Comparison of ENCODE assay signal across 8 mouse cellular contexts in genomic region chr7:73559853-73560190, GRCm38 (mm10). TPM values are rescaled to one million over a fixed set of nuclear protein-coding genes. Genes with fewer than 3 reads are reported as not detected.
DNase-seq lines count a peak whose midpoint lies in the region; ATAC-seq and TF ChIP-seq lines count a peak whose summit lies in the region.

No protein-coding gene starts in this region.

- TF ChIP-seq CTCF in left cerebral cortex, adult 2 months (IDR thresholded peaks at IDR 0.05), result no peak

- H3K4me2 ChIP-seq in embryonic facial prominence, embryonic 15.5 days (replicated peaks), result peak overlapping the region; percentile 54
- H3K4me2 ChIP-seq in neural tube, embryonic 14.5 days (ENCODE audit: low read depth, low read length), result peak overlapping the region; percentile 52

- no peak for DNase-seq in left cerebral cortex, adult 2 months (ENCODE audit: extremely low spot score in 1 of 2, low spot score in 2 of 2)
- DNase-seq in left cerebral cortex, adult 18-20 months (ENCODE audit: low spot score in 2 of 2), result no peak
- peak; percentile 29 for DNase-seq in limb, embryonic 10.5 days (ENCODE audit: low spot score)
- DNase-seq in cerebellum, adult 8-10 months, result no peak
- no peak for DNase-seq in frontal cortex, postnatal 36 days (ENCODE audit: low spot score in 2 of 2)

- H3K27me3 ChIP-seq in embryonic facial prominence, embryonic 15.5 days, result no peaks in the 10 kb centered on the region
- H3K27me3 ChIP-seq in limb, embryonic 10.5 days (ENCODE audit: low read depth, poor library complexity, severe bottlenecking), result no peaks in the 10 kb centered on the region
- H3K27me3 ChIP-seq in neural tube, embryonic 14.5 days (ENCODE audit: control insufficient read depth, insufficient read depth, low read length), result no peaks in the 10 kb centered on the region

- WGBS in embryonic facial prominence, embryonic 15.5 days, result 74% methylated on average over 6 of the region's 6 CpGs
- WGBS in limb, embryonic 10.5 days, result 88% methylated on average over 6 of the region's 6 CpGs
- WGBS in neural tube, embryonic 14.5 days, result 94% methylated on average over 6 of the region's 6 CpGs

- no peak for ATAC-seq in embryonic facial prominence, embryonic 15.5 days (ENCODE audit: insufficient number of reproducible peaks, low FRiP score, low TSS enrichment, low read depth)
- ATAC-seq in neural tube, embryonic 14.5 days (ENCODE audit: low read depth), result no peak
- no peak for ATAC-seq in monocyte, adult 5-6 weeks (replicated peaks; ENCODE audit: insufficient number of reproducible peaks, low FRiP score, low TSS enrichment, poor library complexity, severe bottlenecking)

- H3K27ac ChIP-seq in left cerebral cortex, adult 2 months, result peak overlapping the region; percentile 96
- H3K27ac ChIP-seq in embryonic facial prominence, embryonic 15.5 days (replicated peaks), result peak overlapping the region; percentile 100
- H3K27ac ChIP-seq in limb, embryonic 10.5 days, result peak overlapping the region; percentile 100; the same call in 1 of the 2 replicates
- H3K27ac ChIP-seq in neural tube, embryonic 14.5 days (ENCODE audit: low read depth, low read length), result no peak overlapping the region; the same call in 1 of the 2 replicates

- no peak overlapping the region for H3K9ac ChIP-seq in embryonic facial prominence, embryonic 15.5 days
- H3K9ac ChIP-seq in neural tube, embryonic 14.5 days (replicated peaks; ENCODE audit: low read depth, low read length), result 0 out of 2 replicates have a peak overlapping the region, but pooled peaks have one; percentile 21

- no peaks in the 10 kb centered on the region for H3K9me3 ChIP-seq in embryonic facial prominence, embryonic 15.5 days (replicated peaks)
- no peaks in the 10 kb centered on the region for H3K9me3 ChIP-seq in limb, embryonic 10.5 days (replicated peaks)
- H3K9me3 ChIP-seq in neural tube, embryonic 14.5 days (ENCODE audit: control insufficient read depth, low read length), result no peaks in the 10 kb centered on the region

- no peak overlapping the region for H3K4me3 ChIP-seq in left cerebral cortex, adult 2 months
- H3K4me3 ChIP-seq in embryonic facial prominence, embryonic 15.5 days (replicated peaks), result peak overlapping the region; percentile 80
- H3K4me3 ChIP-seq in limb, embryonic 10.5 days, result peak overlapping the region; percentile 99; the same call in 1 of the 2 replicates
- H3K4me3 ChIP-seq in neural tube, embryonic 14.5 days (ENCODE audit: low read depth, low read length), result 0 out of 2 replicates have a peak overlapping the region, but pooled peaks have one; percentile 1

- H3K4me1 ChIP-seq in embryonic facial prominence, embryonic 15.5 days, result peaks cover 8% of the 10 kb centered on the region
- H3K4me1 ChIP-seq in limb, embryonic 10.5 days, result peaks cover 15% of the 10 kb centered on the region
- H3K4me1 ChIP-seq in neural tube, embryonic 14.5 days (ENCODE audit: control insufficient read depth, insufficient read depth, low read length), result 0 out of 2 replicates have a peak, but pooled peaks cover 3% of the 10 kb centered on the region

- intact Hi-C loops in left cerebral cortex, adult 2 months (cut with DNase I), result no loop called here

- no peaks in the 10 kb centered on the region for H3K36me3 ChIP-seq in embryonic facial prominence, embryonic 15.5 days
- peaks cover 7% of the 10 kb centered on the region for H3K36me3 ChIP-seq in limb, embryonic 10.5 days
- no peaks in the 10 kb centered on the region for H3K36me3 ChIP-seq in neural tube, embryonic 14.5 days (ENCODE audit: control insufficient read depth, insufficient read depth, low read length)

RNA-seq across cellular contexts. Expression of gene Chd2, which starts 18.2 kb away (rescaled TPM):
- total RNA-seq in left cerebral cortex, adult 2 months (2021), result 10 to 100 TPM; 57.4 to 60.3 TPM
- total RNA-seq in left cerebral cortex, adult 18-20 months (2021), result 10 to 100 TPM; 50.2 to 57.2 TPM
- polyA plus RNA-seq in embryonic facial prominence, embryonic 15.5 days (2015; fragmentation: Nextera tagmentation; extraction: Ambion mirVana), result 46.7 and 53.0 TPM in 2 replicates
- 33.7 and 53.2 TPM in 2 replicates for polyA plus RNA-seq in limb, embryonic 10.5 days (2016; fragmentation: Nextera tagmentation; extraction: Ambion mirVana)
- 41.8 and 45.5 TPM in 2 replicates for polyA plus RNA-seq in neural tube, embryonic 14.5 days (2014; fragmentation: Nextera tagmentation; extraction: Ambion mirVana)
- 241 to 361 TPM (median 252 TPM) in 3 replicates for total RNA-seq in monocyte, adult 5-6 weeks (2017)
